Mouse (Mus musculus) ES-E14 (cell line): ENCODE data around the gene Rrbp1. TPM values are rescaled to one million over a fixed set of nuclear protein-coding genes. Genes with fewer than 3 reads are reported as not detected.

Experiments used
- DNase-seq: peaks from one replicate; pipeline ENCODE4 v3.0.0-alpha.2; 2013; ENCODE audit warnings: low read depth, low spot score
- H3K27ac ChIP-seq: 2 replicates; pipeline ENCODE4 v1.5.1; 2012; ENCODE audit warnings: low read depth, mild to moderate bottlenecking, low read length, moderate library complexity, mixed read lengths; ENCODE audit not compliant: poor library complexity, insufficient read depth, severe bottlenecking
- H3K36me3 ChIP-seq: 2 replicates; pipeline ENCODE4 v1.6.1; 2012; ENCODE audit warnings: mild to moderate bottlenecking, low read length, moderate library complexity, mixed read lengths; ENCODE audit not compliant: control insufficient read depth, poor library complexity, insufficient read depth, severe bottlenecking
- H3K4me1 ChIP-seq, 2 experiments: fragments of 150-350 bp in 1 of 2; sonication (generic) in 1 of 2; 2 replicates each; pipeline ENCODE4 v1.6.1; 2012; ENCODE audit warnings: low read length in 2 of 2, mild to moderate bottlenecking in 1 of 2, mixed read lengths in 1 of 2; ENCODE audit not compliant: control insufficient read depth in 2 of 2, insufficient read depth in 2 of 2, poor library complexity in 1 of 2
- H3K4me3 ChIP-seq, 2 experiments: fragments of 150-350 bp in 1 of 2; sonication (generic) in 1 of 2; 2 replicates each; pipeline ENCODE4 v1.5.1; 2012; ENCODE audit warnings: low read length in 2 of 2, low read depth in 1 of 2, mild to moderate bottlenecking in 1 of 2, mixed read lengths in 1 of 2; ENCODE audit not compliant: insufficient read depth in 1 of 2, poor library complexity in 1 of 2, severe bottlenecking in 1 of 2
- H3K9ac ChIP-seq: 2 replicates; pipeline ENCODE4 v1.6.1; 2012; ENCODE audit warnings: low read depth, mild to moderate bottlenecking, low read length, mixed read lengths; ENCODE audit not compliant: poor library complexity, insufficient read depth, severe bottlenecking
- H3K9me3 ChIP-seq: fragments of 150-350 bp; sonication (generic); 2 replicates; pipeline ENCODE4 v1.6.1; 2012; ENCODE audit warnings: low read depth, mild to moderate bottlenecking, low read length; ENCODE audit not compliant: control insufficient read depth, insufficient read depth
- CHD2 ChIP-seq: IDR thresholded peaks from 2 replicates; pipeline ENCODE4 v1.6.1; 2014; ENCODE audit warnings: mild to moderate bottlenecking, low read depth, low read length, inconsistent platforms
- HCFC1 ChIP-seq: IDR thresholded peaks from 2 replicates; pipeline ENCODE4 v1.6.1; 2012; ENCODE audit warnings: low read length, inconsistent platforms, borderline replicate concordance; ENCODE audit not compliant: insufficient read depth
- MAFK ChIP-seq: IDR thresholded peaks from 2 replicates; pipeline ENCODE4 v1.6.1; 2014; ENCODE audit warnings: mild to moderate bottlenecking, low read depth, low read length, inconsistent platforms; ENCODE audit not compliant: insufficient read depth
- ZC3H11A ChIP-seq: IDR thresholded peaks from 2 replicates; pipeline ENCODE4 v1.6.1; 2012; ENCODE audit warnings: low read depth, mild to moderate bottlenecking, inconsistent platforms, low read length, borderline replicate concordance
- ZNF384 ChIP-seq: IDR thresholded peaks from 2 replicates; pipeline ENCODE4 v1.6.1; 2012; ENCODE audit warnings: low read depth, low read length, inconsistent platforms
- in situ Hi-C, 2 experiments: fragments of 600-800 bp; cut with MboI; formaldehyde crosslinking; loops; one replicate each; pipeline ENCODE4 v1.15.1; 2025; ENCODE audit warnings: low sequenced_read_pairs in 2 of 2, inconsistent platforms in 1 of 2; ENCODE audit not compliant: unreplicated experiment in 2 of 2
- total RNA-seq: library from RNA; depleted of rRNA; stranded (reverse); fragments of 300-350 nt; gene quantifications from 2 replicates; pipeline ENCODE4 v1.2.3, GENCODE M21; 2012

Rrbp1 gene
- total RNA-seq, 1 experiment = 251 TPM

DNA sequence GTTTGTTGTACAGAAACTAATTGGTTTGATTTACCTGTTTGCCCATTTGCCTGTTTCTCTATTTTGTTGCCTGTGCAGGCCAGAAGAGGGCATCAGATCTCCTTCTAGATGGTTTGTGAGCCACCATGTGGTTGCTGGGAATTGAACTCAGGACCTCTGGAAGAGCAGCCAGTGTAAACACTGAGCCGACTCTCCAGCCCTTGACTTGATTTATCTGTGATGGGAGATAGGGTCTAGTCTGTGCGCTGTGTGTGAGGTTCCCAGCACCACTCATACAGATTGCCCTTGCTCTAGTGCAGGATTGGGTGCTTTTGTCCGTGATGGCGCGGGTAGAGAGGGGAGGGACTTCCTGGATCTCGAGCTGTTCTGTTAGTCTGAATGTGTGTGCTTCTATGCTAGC lies 85.2 kb downstream of the Rrbp1 start:
- Histone ChIP-seq H3K9ac (peak overlapping the region; percentile 44; the same call in 1 of the 2 replicates), H3K36me3 (no peaks in the 10 kb centered on the region; the same call in 1 of the 2 replicates), H3K27ac (no peak overlapping the region), H3K9me3 (no peaks in the 10 kb centered on the region), H3K4me1 (peaks cover 6% of the 10 kb centered on the region in 2 experiments; a peak in 2 of 4 replicates), H3K4me3 (peak overlapping the region; percentile 31; a peak in 3 of 4 replicates)
- no peak for TF ChIP-seq ZNF384
- TF ChIP-seq HCFC1 = no peak
- TF ChIP-seq MAFK = no peak
- TF ChIP-seq CHD2 = no peak
- no peak for TF ChIP-seq ZC3H11A
- in situ Hi-C loops = no loop called here
- no peak for DNase-seq

DNA sequence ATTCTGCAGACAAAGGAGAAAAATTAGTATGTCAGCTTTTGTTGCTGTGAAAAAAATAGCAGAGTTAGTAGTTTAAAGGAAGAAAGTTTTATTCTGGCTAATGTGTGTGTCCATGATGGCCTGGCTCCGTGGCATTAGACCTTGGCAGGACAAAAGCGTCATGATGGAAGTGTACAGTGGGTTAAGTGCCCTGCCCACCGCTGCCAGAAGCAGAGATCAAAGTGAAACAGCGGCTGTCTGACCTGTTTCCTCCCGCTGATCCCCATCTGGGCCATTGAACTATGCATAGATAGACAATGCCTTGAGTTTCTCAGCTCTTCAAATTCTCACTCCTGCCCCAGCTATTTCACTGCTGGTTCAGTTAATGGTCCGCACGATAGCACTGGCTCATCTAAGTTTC lies 87.0 kb downstream of the Rrbp1 start:
- Histone ChIP-seq H3K36me3 (peaks cover 2% of the 10 kb centered on the region; the same call in 1 of the 2 replicates), H3K9me3 (no peaks in the 10 kb centered on the region), H3K9ac (no peak overlapping the region), H3K27ac (no peak overlapping the region), H3K4me1 (peaks cover 6 to 11% of the 10 kb centered on the region in 2 experiments; a peak in 2 of 4 replicates), H3K4me3 (no peak overlapping the region)
- TF ChIP-seq MAFK = no peak
- no peak for TF ChIP-seq CHD2
- no peak for TF ChIP-seq HCFC1
- TF ChIP-seq ZNF384 = no peak
- no peak for TF ChIP-seq ZC3H11A
- DNase-seq = no peak
- in situ Hi-C loops = no loop called here

DNA sequence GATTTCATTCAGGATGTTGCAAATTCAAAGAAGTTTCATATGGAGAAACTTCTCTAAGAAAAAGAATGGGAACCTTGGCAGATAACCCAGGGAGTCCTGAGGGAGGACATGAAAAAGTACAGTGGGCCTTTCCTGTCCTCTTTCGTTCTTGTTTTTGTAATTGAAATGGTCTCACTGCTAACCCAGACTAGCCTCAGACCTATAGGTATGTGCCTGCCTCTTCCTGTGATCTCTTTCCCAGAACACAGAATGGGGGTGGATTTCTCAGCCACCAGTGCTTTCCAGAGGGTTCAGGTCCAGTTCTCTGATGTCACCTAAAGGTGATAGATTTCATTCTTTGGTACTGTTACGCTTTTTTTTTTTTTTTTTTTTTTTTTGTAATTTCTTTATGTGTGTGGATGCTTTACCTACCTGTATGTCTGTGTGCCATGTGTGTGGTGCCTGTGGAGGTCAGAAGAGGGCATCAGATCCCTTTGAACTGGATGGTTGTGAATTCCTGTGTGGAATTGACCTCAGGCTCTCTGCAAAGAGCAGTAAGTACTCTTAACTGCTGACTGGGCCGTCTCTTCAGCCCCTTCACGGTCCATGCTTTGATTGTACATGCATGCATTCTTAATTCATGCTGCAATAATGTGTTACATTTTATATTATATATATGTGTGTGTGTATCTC lies 92.1 kb downstream of the Rrbp1 start:
- TF ChIP-seq ZC3H11A = no peak
- no peak for TF ChIP-seq CHD2
- TF ChIP-seq HCFC1 = no peak
- TF ChIP-seq MAFK = 0 out of 2 replicates have a peak, but pooled peaks have one; percentile 7
- 0 out of 2 replicates have a peak, but pooled peaks have one; percentile 38 for TF ChIP-seq ZNF384
- H3K27ac ChIP-seq = peak overlapping the region; percentile 67; the same call in 1 of the 2 replicates
- no peaks in the 10 kb centered on the region for H3K9me3 ChIP-seq
- DNase-seq = no peak
- H3K36me3 ChIP-seq = peaks cover 2% of the 10 kb centered on the region; the same call in 1 of the 2 replicates
- peaks cover 0 to 9% of the 10 kb centered on the region in 2 experiments; a peak in 1 of 4 replicates for H3K4me1 ChIP-seq
- H3K9ac ChIP-seq = peak overlapping the region; percentile 37; the same call in 1 of the 2 replicates
- in situ Hi-C loops = no loop called here
- peak overlapping the region in 1 of 2 experiments; percentile 14; a peak in 1 of 4 replicates for H3K4me3 ChIP-seq

DNA sequence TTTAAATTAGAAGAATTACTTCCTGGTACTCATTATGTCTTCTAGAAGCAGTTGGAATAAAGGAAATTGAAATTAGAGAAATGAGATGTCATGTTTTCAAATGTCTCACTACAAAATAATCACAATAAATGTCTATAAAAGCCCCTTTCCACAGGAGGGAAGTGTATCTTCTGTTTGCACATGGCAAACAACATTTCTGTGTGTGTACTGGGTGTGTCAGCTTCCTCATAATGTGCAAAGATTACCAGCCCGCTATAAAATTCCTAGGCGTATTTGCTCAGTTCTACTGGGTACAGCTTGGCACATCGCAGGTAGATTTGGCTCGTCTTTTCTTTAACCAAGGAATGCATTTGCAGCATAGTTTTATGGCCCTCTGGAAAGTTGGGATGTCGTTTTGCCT lies 93.4 kb downstream of the Rrbp1 start:
- TF ChIP-seq CHD2 (no peak), HCFC1 (no peak), ZNF384 (no peak)
- Histone ChIP-seq H3K27ac (no peak overlapping the region), H3K4me1 (peaks cover 0 to 7% of the 10 kb centered on the region in 2 experiments; a peak in 1 of 4 replicates), H3K4me3 (peak overlapping the region; percentile 27 to 86), H3K36me3 (peaks cover 2% of the 10 kb centered on the region; the same call in 1 of the 2 replicates), H3K9me3 (no peaks in the 10 kb centered on the region), H3K9ac (0 out of 2 replicates have a peak overlapping the region, but pooled peaks have one; percentile 31)
- in situ Hi-C loops = no loop called here
- no peak for DNase-seq
